Mouse (Mus musculus) megakaryocyte, embryonic 14.5 days (primary cell): ENCODE data around the gene Dus1l. TPM values are rescaled to one million over a fixed set of nuclear protein-coding genes. Genes with fewer than 3 reads are reported as not detected.

Experiments used
- H3K27me3 ChIP-seq: replicated peaks from 2 replicates; pipeline ENCODE3; 2012; ENCODE audit warnings: inconsistent platforms
- H3K36me3 ChIP-seq: replicated peaks from 2 replicates; pipeline ENCODE3; 2012; ENCODE audit warnings: low read length, inconsistent platforms, mixed read lengths
- H3K4me1 ChIP-seq: 2 replicates; pipeline ENCODE4 v1.6.1; 2012; ENCODE audit warnings: inconsistent platforms
- H3K4me3 ChIP-seq: replicated peaks from 2 replicates; pipeline ENCODE3; 2012; ENCODE audit warnings: moderate library complexity, mild to moderate bottlenecking, inconsistent platforms
- H3K9me3 ChIP-seq: 2 replicates; pipeline ENCODE4 v1.6.1; 2012; ENCODE audit warnings: inconsistent platforms
- FLI1 ChIP-seq: IDR thresholded peaks from 2 replicates; pipeline ENCODE4 v1.6.1; 2012; ENCODE audit warnings: low read length, inconsistent platforms, mixed read lengths
- GATA1 ChIP-seq: IDR thresholded peaks from 3 replicates; pipeline ENCODE4 v1.6.1; 2012; ENCODE audit warnings: mixed read lengths, low read length, inconsistent platforms, borderline replicate concordance
- polyA plus RNA-seq: library from polyadenylated mRNA; stranded (reverse); fragments of >175 nt; gene quantifications from 2 replicates; pipeline ENCODE4 v1.2.3, GENCODE M21; 2012; ENCODE audit warnings: low replicate concordance; ENCODE audit not compliant: insufficient read depth

Dus1l gene
- polyA plus RNA-seq, 1 experiment: 74.3 TPM

DNA sequence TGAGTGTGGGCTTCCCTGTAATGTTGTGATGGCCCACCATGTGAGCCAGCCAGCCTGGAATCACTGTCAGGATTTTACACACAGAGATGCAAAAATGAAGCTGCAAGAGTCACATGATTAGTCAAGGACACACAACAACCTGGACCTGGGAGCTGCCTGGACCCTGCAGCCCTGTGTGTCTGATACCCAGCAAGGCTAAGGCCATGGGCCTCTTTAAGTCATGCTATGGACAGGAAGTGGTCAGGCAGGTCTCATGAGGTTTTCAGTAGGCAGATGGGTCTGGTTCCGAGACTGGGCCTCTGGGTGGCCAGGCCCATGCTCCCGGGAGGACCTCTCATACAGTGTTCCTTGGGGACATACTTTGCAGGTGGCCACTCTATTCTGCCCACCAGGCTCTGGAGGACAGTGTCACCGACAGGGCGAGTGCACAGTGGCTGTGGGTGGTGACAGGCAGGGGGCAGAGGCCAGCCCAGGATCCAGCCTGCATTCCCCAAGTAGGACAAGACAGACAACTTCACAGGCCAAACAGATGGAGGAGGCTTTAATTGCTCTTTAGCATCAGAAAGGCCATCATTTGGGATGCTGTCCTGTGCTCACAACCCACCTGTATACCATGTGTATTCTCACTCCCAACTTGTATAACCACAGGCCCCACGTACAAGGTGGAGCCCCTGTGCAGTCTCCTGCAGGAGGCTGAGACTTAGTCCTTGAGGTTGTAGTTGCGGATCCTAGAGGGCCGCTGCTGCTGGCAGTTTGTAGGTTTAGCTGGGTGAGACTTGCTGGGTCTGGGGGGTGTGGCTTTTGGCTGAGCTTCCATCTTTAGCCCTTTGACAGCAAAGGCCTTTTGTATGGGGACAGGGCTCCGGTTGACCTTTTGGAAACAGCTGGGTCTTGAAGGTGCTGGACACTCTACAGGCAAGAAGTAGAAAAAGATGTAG lies 30.1 kb upstream of the Dus1l start:
- Histone ChIP-seq H3K27me3 (peaks cover 11% of the 10 kb centered on the region), H3K9me3 (no peaks in the 10 kb centered on the region), H3K36me3 (peaks cover 33% of the 10 kb centered on the region), H3K4me3 (peak overlapping the region; percentile 44), H3K4me1 (peaks cover 79% of the 10 kb centered on the region)
- TF ChIP-seq FLI1 (no peak), GATA1 (no peak)

DNA sequence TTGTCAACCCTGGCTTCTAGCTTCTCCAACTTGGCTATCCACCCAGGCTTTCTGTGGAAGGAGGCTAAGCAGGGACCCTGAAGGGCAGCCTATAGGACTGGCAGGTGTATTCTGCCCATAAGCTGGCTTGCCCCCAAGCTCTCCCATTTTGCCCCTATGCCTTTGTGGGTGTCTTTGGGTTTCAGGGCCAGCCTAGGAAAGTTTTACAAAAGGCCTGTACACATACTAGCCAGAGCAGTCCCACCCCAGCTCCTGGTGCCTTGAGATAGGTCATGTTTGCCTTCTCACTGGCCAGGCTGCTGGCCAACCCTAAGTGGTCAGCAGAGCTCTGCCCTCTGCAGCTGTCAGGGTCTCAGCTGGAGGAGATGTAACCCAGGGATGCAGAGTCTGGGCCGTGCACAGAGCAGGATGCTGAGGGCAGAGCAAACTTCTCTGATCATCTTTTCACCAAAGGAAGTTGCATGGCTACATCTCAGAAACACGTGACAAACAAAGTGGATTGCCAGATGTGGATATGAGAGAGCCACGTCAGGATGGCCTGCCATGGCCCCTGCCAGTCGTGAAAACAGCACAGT lies 29.2 kb upstream of the Dus1l start:
- peak overlapping the region; percentile 99 for H3K4me3 ChIP-seq
- peaks cover 3% of the 10 kb centered on the region for H3K27me3 ChIP-seq
- no peak for TF ChIP-seq FLI1
- no peak for TF ChIP-seq GATA1
- peaks cover 38% of the 10 kb centered on the region for H3K36me3 ChIP-seq
- no peaks in the 10 kb centered on the region for H3K9me3 ChIP-seq
- H3K4me1 ChIP-seq: peaks cover 88% of the 10 kb centered on the region

DNA sequence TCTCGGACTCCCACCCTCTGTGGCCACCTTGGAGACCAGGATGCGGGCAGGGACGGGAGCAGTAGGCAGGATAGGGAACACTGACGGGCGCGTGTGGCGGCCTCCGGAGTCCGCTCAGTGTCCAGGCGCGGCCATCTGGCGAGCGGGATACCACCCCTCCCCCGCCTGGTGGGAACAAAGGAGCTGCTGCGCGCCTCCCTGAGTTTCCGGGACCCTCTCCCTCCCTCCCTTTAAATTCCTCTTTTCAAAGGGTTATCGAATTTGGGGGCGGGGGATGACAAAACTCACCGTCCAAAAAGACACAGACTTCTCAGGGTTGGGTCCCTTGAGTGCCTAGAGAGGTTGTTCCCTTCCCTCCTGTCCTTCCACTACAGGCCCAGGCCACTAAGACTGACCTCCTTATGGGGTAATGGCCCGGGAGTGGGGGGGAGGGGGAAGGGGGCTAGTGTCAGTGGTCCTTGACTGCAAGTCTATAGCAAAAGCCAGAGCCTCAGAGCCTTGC lies 28.6 kb upstream of the Dus1l start:
- H3K36me3 ChIP-seq: peaks cover 43% of the 10 kb centered on the region
- peaks cover 3% of the 10 kb centered on the region for H3K27me3 ChIP-seq
- peaks cover 93% of the 10 kb centered on the region for H3K4me1 ChIP-seq
- TF ChIP-seq GATA1: no peak
- TF ChIP-seq FLI1: no peak
- H3K9me3 ChIP-seq: no peaks in the 10 kb centered on the region
- H3K4me3 ChIP-seq: peak overlapping the region; percentile 99

DNA sequence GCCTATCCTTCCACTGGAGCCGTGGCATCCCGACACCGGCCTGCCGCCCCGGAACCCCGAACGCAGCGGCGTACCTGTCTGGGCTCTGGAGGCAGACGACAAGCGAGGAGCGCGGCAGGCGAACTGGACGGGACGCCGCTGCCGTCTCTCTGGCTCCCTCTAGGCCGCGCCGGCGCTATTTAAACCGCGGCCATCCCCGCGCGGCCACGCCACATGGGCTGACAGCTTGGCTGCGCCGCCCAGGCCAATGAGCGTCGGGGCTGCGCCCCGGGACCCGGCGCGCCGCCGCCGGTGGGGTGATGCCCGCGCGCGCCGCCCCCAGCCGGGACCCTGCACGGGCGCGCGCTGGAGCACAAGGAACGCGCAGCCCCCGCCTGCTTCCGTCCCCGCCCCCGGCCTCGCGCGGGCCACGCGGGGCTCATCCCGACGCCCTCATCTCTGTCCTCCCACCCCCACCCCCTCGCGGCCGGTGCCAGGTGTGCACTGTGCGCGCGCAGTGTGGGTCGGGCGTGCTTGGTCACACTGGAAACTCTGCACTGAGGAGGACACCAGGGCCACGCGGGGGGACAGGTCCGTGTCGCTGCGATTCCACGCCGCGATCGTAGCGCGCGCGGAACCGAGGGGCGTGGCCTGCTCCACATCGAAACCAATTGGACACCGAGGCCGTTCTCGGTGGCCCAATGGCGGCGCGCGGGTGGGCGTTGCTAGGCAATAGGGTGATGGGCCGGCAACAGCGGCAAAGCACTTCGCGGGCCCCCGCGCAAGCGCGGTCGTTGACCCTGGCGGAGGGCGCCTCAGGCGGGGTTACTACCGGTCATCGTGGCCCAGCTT lies 28.0 kb upstream of the Dus1l start, which contains the start of gene Fasn:
Fasn (minus strand) TSS at position 592 of the 831 bp plus-strand sequence.
- Histone ChIP-seq H3K27me3 (no peaks in the 10 kb centered on the region), H3K4me3 (peak within 1 kb of the TSS; percentile 99), H3K9me3 (no peaks in the 10 kb centered on the region), H3K4me1 (peaks cover 93% of the 10 kb centered on the region), H3K36me3 (peaks cover 47% of the 10 kb centered on the region)
- TF ChIP-seq GATA1 (no peak), FLI1 (no peak)

DNA sequence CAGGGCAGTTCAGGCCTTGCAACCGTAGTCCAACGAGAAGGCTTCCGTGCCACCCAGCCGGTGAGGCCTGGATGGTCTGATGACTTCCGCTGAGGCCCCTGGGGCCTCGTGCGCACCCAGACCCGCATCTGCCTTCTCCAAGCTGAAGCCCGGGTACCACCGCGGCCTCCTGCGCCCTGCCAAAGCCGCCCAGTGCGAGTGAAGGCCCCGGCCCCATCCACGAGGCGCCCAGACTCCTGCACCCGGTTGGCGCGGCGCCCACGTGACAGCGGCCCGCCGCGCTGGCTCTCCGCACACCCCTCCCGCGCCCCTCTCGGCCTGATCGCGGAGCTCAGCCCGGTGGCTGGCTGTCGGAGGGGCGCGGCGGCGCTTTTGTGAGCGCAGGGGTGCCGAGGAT lies 27.3 kb upstream of the Dus1l start:
- peaks cover 93% of the 10 kb centered on the region for H3K4me1 ChIP-seq
- H3K9me3 ChIP-seq: no peaks in the 10 kb centered on the region
- H3K36me3 ChIP-seq: peaks cover 53% of the 10 kb centered on the region
- no peaks in the 10 kb centered on the region for H3K27me3 ChIP-seq
- TF ChIP-seq FLI1 (no peak), GATA1 (no peak)
- H3K4me3 ChIP-seq: peak overlapping the region; percentile 99

DNA sequence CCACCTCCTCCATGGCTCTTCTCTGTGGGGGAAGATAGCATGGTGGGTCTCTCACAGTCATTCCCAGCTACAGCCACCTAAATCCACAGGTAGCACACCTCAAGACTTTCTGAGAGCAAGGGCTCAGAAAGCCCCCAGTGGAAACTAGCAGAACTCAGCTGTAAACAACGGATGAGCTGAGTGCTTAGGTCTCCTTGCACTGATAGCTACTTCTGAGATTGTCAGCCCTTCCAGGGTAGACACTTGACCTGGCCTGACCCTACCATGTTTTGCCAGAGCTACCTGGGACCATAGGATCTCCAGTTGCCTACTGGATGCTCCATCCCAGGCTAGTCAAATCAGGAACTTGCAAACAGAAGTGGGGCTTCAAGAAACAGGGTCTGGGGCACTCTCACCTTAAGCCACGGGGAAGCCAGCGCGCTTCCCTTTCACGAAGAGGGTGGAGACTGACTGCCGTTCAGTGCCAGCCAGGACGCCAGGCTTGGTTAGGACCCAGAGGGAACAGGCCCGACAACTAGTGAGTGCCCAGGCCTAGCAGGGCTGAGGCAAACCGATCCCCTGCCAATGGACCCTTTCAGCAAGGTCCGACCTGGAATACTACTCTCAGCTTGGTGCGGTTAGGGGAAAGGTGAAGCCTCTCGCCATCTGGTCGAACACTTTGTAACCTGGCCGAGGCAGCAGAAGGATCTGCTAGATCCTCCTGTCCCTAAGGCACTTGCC lies 26.8 kb upstream of the Dus1l start:
- Histone ChIP-seq H3K4me3 (peak overlapping the region; percentile 99), H3K27me3 (no peaks in the 10 kb centered on the region), H3K9me3 (no peaks in the 10 kb centered on the region), H3K4me1 (peaks cover 92% of the 10 kb centered on the region), H3K36me3 (peaks cover 59% of the 10 kb centered on the region)
- TF ChIP-seq FLI1 (no peak), GATA1 (no peak)

DNA sequence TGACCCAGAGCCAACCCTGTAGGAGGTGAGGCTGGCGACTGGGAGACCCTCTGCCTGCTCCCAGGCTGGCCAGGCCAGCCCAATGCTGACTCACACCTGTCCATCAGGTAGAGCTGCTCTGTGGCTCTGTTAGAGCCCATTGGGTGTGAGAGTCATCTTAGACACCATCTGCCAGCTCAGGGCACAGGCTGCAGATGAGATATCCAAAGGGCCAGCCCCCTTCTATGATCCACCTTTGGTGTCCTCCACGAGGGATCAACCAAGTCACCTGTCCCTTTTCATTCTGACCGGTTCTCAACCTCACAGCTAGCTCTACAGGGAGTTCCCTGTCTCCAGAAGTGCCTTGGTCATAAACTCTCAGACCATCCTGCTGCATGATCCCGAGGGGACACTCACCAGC lies 26.1 kb upstream of the Dus1l start:
- H3K4me1 ChIP-seq: peaks cover 86% of the 10 kb centered on the region
- no peaks in the 10 kb centered on the region for H3K27me3 ChIP-seq
- peak overlapping the region; percentile 99 for H3K4me3 ChIP-seq
- TF ChIP-seq GATA1 (no peak), FLI1 (no peak)
- no peaks in the 10 kb centered on the region for H3K9me3 ChIP-seq
- peaks cover 66% of the 10 kb centered on the region for H3K36me3 ChIP-seq

DNA sequence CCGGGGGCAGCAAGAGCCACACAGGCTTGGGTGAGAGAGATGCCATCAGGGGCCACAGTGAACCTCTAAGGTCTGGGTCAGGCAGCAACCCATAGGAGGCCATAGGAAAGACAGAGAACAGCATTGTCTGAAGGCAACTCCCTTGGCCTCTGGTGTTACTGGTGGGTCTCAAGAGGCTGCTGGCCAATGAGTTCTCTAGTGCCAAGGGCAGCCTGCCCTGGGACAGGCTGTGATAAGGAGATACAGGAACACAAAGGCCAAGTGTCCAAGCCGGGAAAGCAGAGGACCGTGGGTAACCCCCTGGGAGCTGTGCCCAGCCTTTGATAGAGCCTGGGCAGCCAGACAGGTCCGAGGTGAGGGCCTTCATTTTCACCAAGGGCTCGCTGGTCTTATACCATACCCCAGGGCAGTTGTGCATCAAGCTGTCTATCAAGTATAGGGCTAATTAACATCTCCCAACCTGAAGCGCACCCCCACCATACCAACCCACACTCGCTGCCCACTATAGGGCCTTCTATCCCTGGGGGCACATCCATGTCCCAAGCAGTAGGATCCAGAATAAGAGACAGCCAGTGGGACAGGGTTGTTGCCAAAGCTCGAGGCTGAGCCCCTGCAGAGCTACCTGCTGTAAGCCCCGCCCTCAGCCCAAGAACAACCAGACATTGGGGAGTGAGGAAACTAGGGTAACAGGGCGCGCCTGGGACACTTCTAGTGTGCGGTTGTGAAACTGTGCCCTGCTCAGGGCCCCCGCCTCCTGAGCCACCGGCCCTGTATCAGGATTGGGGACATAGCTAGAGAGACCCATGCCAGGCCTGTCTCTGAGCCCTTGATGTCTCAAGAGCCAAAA lies 25.1 kb upstream of the Dus1l start:
- no peaks in the 10 kb centered on the region for H3K27me3 ChIP-seq
- H3K36me3 ChIP-seq: peaks cover 72% of the 10 kb centered on the region
- H3K4me3 ChIP-seq: peak overlapping the region; percentile 28
- no peaks in the 10 kb centered on the region for H3K9me3 ChIP-seq
- H3K4me1 ChIP-seq: peaks cover 79% of the 10 kb centered on the region
- TF ChIP-seq GATA1 (no peak), FLI1 (no peak)
